Mouse (Mus musculus): ENCODE measurements at regions not wholly inside any gene's neighbourhood (a gene's known extent, or its start where the extent isn't known, plus 50 kb on each side); places are given as distances from the start of the nearest gene placed in this dataset.

DNA sequence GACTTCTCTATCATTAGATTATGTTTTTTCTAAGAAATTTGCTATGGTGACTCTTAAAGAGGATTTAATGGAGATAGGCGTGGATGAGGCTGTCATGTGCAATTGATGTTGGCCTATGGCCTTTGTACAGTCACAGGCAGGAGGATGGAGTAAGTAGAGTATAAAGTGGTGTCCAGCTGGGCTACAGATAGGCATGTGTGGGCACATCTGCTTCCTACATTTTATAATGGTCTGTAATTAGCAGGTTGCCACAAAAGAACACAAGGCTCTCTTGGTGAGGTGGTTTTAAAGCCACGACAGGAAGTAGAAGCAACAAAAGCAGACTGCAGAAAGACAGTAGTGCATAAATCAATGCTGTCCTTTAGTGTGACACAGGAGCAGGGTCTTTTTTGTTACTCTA is 1391.6 kb upstream of the A1bg start:
- ATAC-seq (replicated peaks; ENCODE audit: poor library complexity), result no peak

DNA sequence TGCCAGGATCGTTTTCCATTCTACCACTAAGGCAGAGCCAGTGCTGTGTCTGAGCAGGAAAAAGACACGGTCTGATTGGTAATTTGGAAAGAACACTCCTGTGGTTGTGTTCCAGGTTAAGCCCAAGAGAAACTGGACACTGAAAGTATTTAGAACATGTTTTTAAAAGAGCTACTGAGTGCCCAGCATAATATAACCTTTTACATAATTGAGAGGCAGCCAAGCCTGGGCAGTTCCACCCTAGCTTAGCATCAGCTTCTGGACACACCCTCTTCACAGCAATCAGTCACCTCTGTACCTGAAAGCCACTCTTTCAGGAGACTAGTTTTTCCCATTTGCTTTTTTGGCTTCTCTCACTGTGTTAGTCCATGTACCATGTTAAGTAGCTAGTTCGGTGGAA is 1379.4 kb upstream of the A1bg start:
- no peak for ATAC-seq (replicated peaks; ENCODE audit: poor library complexity)

DNA sequence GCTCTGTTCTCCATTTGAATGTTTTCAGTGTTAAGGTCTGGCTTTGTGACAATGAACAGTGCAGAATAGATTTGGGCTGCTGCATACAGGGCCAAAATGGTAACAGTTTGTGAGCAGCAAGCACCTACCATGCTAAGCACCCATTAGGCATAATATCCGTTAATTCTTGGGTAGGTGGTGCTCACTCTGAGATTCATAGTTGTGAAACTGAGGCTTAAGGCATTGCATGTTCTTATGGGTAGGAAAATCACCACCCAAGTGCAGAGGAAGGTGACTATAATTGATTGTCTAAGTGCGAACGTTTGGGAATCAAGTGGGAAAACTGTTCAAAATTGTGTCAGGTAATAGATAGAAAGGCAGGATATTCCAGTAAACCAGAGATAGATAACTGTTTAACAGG is 1378.8 kb upstream of the A1bg start:
- no peak for ATAC-seq (replicated peaks; ENCODE audit: poor library complexity)

DNA sequence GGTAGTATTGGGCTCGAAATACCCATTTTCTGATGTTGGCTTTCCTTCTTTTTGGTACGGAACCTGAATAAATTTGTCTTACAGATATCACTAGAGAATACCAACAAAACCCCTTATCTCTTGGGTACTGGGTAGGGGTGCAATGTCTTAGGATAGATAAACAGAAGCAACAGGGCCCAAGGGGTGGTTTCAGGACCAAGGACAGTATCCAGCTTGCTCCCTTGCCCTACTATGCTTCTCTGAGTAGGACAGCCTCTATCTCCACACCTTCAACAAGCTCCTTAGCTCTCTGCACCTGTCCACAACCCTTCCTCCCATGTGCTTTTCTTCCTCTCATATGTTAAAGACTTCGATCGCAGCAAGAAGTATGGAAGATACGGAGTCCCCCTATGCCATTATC is 1374.3 kb upstream of the A1bg start:
- peak; percentile 54 for ATAC-seq (replicated peaks; ENCODE audit: poor library complexity)

DNA sequence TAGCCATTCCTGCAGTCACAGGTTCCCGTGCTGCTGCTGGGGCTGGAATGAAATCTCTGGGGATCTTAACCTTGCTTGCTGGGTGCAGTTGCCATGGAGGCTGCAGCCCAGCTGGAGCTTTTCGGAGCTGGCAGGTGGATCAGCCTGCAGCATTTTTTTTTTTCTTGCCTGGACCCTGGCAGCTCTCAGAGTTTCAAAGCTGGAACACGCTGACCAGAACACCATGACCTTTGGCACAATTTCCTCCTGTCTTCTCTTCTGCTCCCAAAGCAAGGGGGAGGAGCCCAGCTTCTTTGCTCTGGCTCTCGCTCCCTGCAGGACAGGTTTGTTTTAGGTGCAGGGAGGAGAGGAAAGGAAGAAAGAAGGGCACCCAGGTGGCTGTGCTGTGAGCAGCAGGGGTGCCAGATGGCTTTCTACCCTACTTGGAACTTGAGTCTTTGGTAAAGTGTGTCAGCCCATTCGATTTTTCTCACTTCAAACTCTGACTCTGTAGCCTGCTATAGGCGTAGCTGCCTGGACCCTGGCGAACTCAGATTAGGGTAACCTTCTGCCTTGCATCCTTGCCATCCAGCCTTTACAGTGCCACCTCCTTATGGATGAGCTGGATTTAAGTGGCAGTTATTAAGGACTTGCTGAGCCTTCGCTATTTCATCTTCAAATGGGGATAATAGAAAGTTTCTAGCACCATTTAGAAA is 1372.6 kb upstream of the A1bg start:
- no peak for ATAC-seq (replicated peaks; ENCODE audit: poor library complexity)

DNA sequence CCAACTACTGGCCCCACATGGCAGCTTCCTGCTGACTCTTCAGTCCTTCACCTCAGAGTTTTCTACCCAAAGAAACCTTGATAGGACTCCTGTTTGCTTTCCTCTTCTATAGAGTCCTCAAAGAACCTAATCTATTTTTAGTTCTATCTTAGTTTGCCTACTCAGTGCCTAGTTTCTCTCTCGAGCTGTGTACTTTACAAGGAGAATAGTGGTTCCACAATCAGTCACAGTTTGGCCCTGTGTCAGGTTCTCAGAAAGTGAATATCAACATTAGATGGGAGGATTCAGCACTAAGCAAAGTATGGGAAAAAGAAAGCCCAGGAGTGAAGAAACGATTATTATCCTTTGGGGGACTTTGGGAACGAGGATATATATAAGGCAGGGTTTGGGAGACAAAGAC is 1372.0 kb upstream of the A1bg start:
- no peak for ATAC-seq (replicated peaks; ENCODE audit: poor library complexity)

DNA sequence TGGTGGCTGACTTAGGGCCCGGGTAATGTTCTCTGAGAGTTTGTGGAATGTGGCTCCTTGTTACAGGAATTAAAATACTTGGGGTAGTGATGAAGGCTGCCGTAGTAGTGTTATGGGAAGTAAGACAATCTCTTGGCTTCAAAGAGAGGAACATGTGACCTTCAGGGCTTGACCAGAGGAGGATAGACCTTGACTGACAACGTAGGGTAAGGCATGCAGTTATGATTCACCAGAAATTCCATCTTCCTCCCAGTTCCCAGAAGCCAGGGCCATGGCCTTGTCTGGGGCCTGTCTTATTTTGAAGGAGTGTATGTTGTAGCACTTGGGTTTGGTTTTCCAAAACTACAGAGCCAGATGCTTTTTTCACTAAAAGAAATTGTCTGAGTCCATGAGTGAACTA is 1370.1 kb upstream of the A1bg start:
- ATAC-seq (replicated peaks; ENCODE audit: poor library complexity), result no peak

DNA sequence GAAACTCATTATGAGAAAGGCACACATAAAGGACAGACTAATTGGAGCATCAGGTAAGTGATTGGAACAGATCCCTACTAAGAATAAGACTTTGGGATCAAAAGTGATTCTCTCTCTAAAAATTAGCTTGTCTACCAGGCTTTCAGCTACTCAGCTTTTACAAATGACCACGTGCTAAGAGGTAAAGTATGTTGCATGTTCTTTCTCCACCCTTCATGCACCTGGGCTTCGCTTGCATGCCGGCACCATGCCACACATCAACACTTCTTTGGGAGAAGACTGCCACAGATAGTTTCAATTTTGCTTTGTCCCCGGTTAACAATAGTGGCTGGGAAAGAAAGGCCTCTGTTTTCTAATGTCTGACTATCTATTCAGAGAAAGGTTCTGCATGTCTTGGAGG is 1367.9 kb upstream of the A1bg start:
- no peak for ATAC-seq (replicated peaks; ENCODE audit: poor library complexity)

DNA sequence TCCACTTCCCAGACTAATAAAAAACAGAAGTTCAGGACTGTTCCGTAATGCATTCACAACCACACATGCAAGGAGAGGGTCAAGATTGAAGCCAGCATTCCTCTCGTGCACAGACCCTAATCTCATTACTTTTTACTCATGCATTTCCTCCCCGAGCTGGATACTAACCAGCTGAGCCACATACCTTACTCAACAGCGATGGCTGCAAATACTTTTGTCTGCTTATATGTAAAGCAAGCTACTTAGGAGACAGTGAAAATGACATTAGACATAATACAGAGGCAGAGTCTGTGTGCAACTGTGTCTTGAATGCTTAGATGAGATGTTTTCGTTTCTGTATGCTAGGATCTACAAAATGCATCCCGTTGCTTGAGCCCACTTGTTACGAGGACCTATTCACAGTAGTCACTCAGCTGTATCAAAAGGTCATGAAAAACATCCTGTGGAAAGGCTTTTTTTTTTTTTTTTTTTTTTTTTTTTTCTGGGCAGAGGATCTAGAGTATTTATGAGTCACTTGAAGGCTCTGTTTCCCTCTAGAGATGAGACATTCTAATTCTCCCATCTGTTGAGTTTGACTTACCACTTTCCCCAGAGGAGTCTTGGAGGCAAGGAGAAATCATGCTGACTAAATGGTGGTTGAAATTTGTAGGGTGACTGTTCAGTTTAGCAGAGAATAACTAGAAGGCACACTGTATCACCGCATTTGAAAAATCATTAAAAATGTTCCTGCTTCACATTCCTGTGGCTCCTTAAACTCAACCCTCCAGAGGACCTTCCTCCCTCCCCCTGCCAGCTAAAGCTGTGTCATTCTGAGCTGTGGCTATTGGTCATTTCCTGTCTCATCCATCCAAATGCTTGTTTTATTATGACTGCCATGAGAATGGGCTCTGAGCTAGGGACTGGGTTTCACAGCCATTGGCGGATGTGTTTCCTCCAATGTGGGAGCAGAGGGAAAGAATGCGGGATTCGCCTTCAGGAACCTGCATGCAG is 1364.1 kb upstream of the A1bg start:
- no peak for ATAC-seq (replicated peaks; ENCODE audit: poor library complexity)

DNA sequence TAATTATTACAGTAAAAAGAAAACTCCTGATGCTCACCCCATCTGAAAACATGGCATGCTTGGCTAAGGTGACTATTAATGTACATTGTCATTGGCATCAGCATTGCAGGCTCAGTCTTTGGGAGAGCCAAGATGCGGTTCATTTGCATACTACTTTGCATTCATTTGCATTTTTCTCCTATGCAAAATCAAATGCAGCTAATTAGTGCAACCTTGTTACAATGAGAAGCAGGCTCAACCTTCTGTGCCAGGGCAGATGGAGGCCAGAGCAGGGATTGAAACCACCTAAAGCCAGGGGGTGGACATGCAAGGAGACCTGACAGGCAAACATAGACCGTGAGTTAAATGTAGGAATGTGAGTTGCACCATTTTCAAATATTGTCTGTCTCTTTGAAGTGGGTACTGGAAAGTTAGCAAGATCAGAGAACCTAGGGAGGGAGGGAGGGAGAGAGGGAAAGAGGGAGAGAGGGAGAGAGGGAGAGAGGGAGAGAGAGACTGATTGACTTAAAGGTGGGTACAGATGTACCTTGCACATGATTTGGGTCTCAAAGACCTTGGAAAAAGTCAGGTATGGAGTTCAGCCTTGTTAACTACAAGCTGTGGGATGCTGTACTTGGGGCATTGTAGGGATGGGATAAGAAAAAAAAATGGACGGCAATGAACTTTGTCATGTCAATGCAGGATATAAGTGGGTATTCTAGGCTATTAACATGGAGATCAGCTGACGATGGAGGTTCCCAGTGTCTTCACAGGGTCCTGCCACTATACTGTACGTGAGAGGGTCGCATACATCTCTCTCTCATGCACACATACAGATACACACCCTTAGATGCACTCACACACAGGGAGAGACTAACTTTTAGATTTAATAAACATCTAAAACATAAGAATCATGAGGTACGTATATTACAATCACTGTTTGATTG is 1362.1 kb upstream of the A1bg start:
- ATAC-seq (replicated peaks; ENCODE audit: poor library complexity), result no peak

DNA sequence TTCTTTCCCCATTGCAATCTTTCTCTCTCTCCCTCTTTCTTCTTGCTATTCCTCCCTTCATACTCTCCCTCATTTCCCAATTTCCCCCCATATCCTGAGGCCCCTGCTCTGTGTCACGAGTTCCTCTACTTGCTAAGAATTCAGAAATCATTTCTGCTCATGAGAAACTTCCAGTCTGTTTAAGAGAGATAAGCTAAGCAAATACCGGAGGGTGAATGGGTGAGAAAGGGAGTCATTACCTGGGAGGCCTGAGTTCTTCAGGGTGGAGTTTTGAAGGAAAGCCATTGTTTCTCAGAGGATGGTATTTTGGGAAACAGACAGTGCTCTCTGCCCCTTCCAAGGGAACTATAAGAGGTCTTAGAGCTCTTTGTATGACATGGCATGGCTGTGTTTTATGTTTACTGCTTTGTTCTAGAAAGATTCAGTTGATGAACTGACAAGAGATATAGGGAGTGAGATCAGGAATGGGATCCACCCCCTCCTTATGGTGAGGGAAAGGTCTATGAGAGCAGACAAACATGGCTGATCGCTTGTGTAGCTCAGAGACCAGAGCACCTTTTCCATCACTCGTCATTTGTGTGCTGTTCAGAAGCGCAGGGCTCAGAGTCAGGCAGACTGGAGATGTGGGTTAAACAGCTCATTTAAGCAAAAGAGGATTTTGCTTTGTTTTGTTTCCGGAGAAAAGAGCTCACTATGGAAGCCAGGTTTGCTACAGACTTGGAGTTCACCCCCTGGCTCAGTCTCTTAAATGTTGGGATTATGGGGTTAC is 1361.0 kb upstream of the A1bg start:
- no peak for ATAC-seq (replicated peaks; ENCODE audit: poor library complexity)

DNA sequence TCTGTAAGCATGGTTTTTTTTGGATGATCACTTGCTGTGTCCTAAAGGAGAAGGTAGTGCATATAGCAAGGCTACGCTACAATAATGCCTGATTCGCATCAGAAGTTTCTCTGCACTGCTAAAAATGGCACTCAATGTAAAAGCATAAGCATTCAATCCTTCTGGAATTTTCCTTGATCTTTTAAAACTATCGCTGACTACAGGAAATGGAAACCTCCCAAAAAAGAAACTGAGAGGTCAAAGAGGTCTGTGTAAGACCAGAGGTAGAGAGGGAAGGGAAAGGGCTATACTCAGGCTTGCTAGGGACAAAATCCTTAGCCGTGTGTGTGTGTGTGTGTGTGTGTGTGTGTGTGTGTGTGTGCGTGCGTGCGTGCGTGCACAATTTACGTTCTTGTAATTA is 1359.8 kb upstream of the A1bg start:
- ATAC-seq (replicated peaks; ENCODE audit: poor library complexity), result no peak

DNA sequence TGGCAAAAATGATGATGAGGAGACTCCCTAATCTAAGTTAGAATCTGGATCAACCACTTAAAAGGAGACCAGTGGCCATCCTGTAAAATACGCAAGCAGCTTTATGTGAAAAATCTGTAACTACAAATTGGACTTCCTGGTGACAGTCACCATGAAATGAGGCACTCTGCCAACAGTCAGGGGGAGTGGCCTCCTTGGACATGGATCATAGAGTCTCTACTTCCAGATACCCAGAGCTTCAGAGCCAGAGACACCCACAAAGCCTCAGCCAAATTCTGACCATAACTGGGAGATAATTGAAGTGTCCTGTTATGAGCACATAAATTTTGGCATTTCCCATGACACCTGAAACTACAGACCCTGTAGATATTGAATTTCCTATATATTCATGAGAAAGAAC is 1359.3 kb upstream of the A1bg start:
- ATAC-seq (replicated peaks; ENCODE audit: poor library complexity), result no peak

DNA sequence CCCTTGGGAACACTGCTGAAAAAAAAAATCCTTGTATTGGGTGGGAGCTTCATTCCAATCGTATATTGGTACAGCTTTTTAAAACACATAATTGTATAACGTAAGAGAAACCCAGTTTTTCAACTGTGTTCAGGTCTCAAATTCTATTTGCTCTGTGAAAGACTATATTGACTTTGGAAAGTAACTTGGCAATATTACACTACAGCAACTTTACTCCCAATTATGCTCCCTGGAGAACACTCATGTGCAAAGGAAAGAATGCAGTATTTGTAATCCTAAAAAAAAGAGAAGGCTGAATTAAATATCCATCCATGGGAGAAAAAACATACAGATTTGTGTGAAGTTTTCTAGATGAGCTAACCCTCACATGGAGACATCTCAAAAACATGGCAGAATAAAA is 1356.7 kb upstream of the A1bg start:
- no peak for ATAC-seq (replicated peaks; ENCODE audit: poor library complexity)

DNA sequence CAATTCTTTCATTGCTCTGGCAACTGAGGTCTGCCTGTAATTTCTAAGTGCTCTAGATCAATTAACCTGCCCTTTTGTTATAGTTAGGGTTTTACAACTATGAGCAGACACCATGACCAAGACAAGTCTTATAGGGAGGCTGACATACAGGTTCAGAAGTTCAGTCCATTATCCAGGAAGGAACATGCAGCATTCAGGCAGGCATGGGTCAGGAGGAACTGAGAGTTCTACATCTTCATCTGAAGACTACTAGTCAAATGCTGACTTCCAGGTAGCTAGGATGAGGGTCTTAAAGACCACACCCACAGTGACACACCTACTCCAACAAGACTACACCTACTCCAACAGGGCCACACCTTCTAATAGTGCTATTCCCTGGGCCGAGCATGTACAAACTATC is 1352.0 kb upstream of the A1bg start:
- no peak for ATAC-seq (replicated peaks; ENCODE audit: poor library complexity)

DNA sequence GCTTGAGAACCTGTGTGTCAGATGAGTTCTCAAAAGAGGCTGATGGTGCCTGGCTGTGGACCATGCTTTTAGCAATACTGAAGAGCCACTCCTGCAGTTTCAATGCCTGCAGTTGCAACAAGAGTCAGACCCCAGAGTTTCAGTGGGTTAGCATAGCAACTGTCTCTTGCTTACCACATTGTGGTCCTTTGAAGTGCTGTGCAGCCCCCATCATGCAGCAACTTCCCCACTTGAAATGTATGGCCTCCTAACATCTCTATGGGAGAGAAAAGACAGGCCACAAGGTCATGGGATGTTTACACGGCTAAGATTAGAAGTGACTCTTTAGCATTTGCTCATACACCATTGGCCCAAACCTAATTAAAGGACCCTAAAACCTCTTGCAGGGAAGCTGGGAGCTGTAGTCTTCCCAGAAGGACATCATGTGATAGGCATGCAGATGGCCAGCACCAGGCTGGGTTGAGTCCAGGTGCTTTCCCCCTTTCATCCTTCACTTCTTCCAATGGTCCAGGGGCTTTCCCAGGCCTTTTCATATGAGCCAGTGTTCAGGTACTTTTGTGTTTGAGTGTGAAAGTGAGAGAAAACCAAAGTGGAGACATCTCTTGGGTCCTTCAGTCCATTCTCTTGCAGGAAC is 1351.2 kb upstream of the A1bg start:
- no peak for ATAC-seq (replicated peaks; ENCODE audit: poor library complexity)

DNA sequence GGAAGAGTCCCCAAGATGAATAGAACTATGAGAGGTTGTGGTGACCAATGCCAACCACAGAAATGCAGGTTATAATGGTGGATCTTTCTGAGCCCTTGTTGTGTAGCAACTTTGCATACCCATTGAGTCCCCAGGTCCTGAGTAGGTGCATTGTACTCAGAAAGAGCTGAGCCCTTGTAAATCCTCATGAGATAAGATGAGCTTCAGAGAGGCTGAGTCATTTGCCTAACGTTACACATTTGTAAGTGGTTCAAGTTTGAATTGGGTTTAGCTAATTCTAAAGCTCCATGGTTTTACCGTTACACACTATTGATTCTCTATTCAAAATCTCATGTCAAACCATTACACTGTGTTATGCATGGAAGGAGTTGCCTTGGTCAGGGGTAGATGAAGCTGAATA is 1349.9 kb upstream of the A1bg start:
- no peak for ATAC-seq (replicated peaks; ENCODE audit: poor library complexity)

DNA sequence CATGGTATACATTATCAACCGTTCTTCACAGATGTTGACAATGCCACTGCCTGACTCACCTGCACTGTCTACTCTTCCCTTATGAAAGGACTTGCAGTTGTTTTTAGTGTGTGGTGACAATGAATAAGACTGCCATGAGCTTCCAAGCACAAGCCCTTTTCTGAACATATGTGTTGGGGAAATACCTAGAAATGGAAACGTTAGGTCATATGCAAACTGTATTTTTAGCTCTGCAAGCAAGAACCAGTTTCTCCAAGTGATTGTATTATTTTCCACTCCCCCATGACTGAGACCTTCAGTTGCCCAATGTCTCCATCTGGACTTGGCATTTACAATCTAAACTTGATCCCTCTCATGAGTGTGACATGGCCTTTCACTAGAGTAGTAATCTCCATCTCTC is 1348.6 kb upstream of the A1bg start:
- ATAC-seq (replicated peaks; ENCODE audit: poor library complexity), result no peak

DNA sequence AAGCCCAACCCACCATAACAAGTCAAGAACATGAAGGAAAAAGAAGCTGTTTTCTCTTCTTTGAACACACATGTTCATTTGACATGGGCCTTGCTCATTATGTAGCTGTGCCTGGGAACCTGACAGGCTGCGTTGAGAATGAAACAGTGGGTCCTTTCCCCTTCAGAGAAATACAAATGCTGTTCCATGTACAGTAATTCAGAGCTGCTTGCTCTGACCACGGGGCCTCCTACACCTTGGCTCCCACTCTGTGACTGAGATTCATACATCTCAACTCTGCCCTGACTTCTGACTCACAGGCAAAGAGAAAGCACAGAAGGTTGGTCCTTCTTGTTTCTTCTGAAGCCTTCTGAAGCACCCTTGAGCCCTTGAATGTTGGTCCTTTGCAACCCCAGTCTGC is 1345.4 kb upstream of the A1bg start:
- no peak for ATAC-seq (replicated peaks; ENCODE audit: poor library complexity)

DNA sequence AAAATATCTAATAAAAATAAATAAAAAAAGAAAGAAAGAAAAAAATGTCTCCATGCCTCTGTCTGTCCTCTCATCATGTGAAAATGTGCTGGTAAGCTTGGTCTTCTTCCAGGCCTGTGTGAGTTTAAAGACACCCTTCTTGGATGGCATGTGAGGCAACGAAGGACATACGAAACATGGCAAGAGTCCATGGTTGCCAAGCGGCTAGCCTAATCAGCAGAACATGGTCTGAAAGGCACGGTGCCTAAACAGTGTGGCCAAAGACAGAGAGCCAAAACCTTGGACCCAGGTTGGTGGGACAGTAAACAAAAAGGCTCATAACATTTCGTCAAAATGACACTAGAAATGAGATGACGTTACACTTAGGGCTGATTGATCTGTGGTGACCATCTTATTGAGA is 1344.7 kb upstream of the A1bg start:
- no peak for ATAC-seq (replicated peaks; ENCODE audit: poor library complexity)

Data from megakaryocyte progenitor cell, adult 5-6 weeks (primary cell).